Mouse (Mus musculus) stomach, postnatal 0 days (tissue): ENCODE measurements around the gene Tigd4. TPM values are rescaled to one million over a fixed set of nuclear protein-coding genes. Genes with fewer than 3 reads are reported as not detected.

Source experiments
- ATAC-seq: fragments of 200-750 bp; cut with Nextera tagmentation; 2 replicates; pipeline ENCODE4 v1.8.0; 2017; ENCODE audit not compliant: low FRiP score, low TSS enrichment
- DNase-seq: peaks from one replicate; pipeline ENCODE4 v3.0.0-alpha.2; 2016; ENCODE audit warnings: low spot score
- H3K27ac ChIP-seq: fragments of 300-500 bp; sonication (generic); replicated peaks from 2 replicates; pipeline ENCODE4 v1.5.1; 2014; ENCODE audit warnings: mild to moderate bottlenecking, control low read depth
- H3K27me3 ChIP-seq: fragments of 300-500 bp; sonication (generic); 2 replicates; pipeline ENCODE4 v1.6.1; 2014; ENCODE audit warnings: low read length; ENCODE audit not compliant: control insufficient read depth, insufficient read depth
- H3K36me3 ChIP-seq: fragments of 300-500 bp; sonication (generic); 2 replicates; pipeline ENCODE4 v1.6.1; 2014; ENCODE audit warnings: low read length, mixed read lengths; ENCODE audit not compliant: control insufficient read depth, insufficient read depth
- H3K4me1 ChIP-seq: fragments of 300-500 bp; sonication (generic); replicated peaks from 2 replicates; pipeline ENCODE4 v1.6.1; 2014; ENCODE audit warnings: antibody characterized with exemption; ENCODE audit not compliant: control insufficient read depth, insufficient read depth
- H3K4me2 ChIP-seq: fragments of 300-500 bp; sonication (generic); replicated peaks from 2 replicates; pipeline ENCODE4 v1.6.1; 2014; ENCODE audit warnings: low read depth, mild to moderate bottlenecking, control low read depth, moderate library complexity
- H3K4me3 ChIP-seq: fragments of 300-500 bp; sonication (generic); 2 replicates; pipeline ENCODE4 v1.5.1; 2014; ENCODE audit warnings: low read depth, low read length, control low read depth
- H3K9ac ChIP-seq: fragments of 300-500 bp; sonication (generic); 2 replicates; pipeline ENCODE4 v1.6.1; 2014; ENCODE audit warnings: mild to moderate bottlenecking, low read length, control low read depth, mixed read lengths
- H3K9me3 ChIP-seq: fragments of 300-500 bp; sonication (generic); 2 replicates; pipeline ENCODE4 v1.6.1; 2016; ENCODE audit warnings: low read length; ENCODE audit not compliant: control insufficient read depth
- CTCF ChIP-seq: IDR thresholded peaks from 2 replicates; pipeline ENCODE4 v1.5.1; 2016; ENCODE audit warnings: antibody characterized with exemption, low read depth, mild to moderate bottlenecking, moderate library complexity
- EP300 ChIP-seq: optimal IDR thresholded peaks from 2 replicates; pipeline ENCODE3; 2016; ENCODE audit warnings: antibody characterized with exemption
- WGBS: fragments of 180-500 bp; shearing (Covaris S2); extraction: QIAGEN DNeasy Blood & Tissue Kit; methylation state at CpG from one replicate; pipeline ENCODE4 v1.1.7; 2014; 5-methylcytosine and 5-hydroxymethylcytosine counted together
- polyA plus RNA-seq: library from polyadenylated mRNA; unstranded; fragments of >200 nt; fragmentation: Nextera tagmentation; extraction: Ambion mirVana; gene quantifications from 2 replicates; pipeline ENCODE4 v1.2.1, GENCODE M21; 2015

The Tigd4 gene
- polyA plus RNA-seq, 1 experiment from 2014 or later = 0.15 TPM

DNA sequence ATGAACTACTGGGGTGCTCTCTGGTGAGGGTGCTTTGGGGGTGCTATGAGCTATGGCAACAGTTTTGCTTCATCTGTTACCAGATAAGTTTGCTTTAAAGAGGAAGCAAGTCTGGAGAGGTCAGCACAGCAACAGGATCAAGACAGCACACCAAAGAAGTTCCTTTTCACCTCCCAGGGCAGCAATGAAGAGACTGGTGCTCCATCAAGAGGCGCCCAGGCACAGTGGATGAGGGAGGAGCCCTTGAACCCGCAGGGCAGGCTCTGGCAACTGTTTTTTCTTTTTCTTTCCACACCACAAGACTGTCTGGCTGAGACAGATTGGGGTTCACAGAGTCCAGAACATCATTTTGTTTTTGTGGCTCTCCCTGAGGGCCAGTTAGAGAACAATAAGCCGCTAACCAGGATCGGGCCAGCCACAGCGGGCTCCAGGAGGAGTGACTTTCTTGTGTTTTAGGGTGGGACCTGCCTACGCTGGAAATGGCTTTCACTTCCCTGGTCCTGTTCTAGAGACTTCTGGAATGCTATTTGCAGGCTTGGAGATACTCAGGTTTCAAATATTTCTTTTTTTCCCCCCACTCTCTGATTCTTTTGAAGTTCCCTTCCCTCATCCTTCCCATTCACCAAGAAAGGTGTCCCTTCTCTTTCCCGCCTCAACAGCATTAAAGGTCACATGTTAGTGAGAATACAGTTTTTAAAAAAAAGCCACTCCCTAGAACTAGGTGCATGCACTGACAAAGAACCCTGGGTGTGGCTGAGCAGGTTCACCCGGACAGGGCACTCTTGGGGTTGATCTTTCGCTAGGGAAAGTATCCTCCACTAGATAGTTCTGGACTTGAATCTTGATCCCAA is 52.0 kb downstream of the Tigd4 start:
- H3K4me3 ChIP-seq = no peak overlapping the region
- H3K36me3 ChIP-seq = no peaks in the 10 kb centered on the region
- no peak overlapping the region for H3K9ac ChIP-seq
- no peak overlapping the region; the same call in 1 of the 2 replicates for H3K4me2 ChIP-seq
- no peaks in the 10 kb centered on the region for H3K27me3 ChIP-seq
- 52% methylated on average over 9 of the region's 9 CpGs for WGBS
- TF ChIP-seq EP300 (no peak), CTCF (no peak)
- peak overlapping the region; percentile 85 for H3K27ac ChIP-seq
- DNase-seq = peak; percentile 36
- H3K4me1 ChIP-seq = no peaks in the 10 kb centered on the region
- H3K9me3 ChIP-seq = no peaks in the 10 kb centered on the region
- ATAC-seq = peak; percentile 67; the same call in 1 of the 2 replicates

DNA sequence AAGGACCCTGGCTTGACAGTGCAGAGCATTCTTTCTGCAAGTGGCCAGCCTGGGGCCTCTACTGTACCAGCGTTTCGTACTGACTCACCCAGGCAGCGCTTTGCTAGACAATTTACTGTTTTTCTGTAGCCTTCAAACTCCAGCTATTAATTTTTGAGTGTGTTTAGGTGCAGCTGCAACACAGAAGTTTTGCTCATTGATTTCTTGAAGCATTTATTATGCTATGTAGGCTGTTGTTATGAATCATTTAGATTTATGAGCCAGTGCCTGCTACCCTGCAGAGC is 52.6 kb downstream of the Tigd4 start:
- DNase-seq = no peak
- no peak for TF ChIP-seq CTCF
- no peak for TF ChIP-seq EP300
- Histone ChIP-seq H3K9ac (no peak overlapping the region), H3K9me3 (no peaks in the 10 kb centered on the region), H3K4me1 (no peaks in the 10 kb centered on the region), H3K4me3 (no peak overlapping the region), H3K36me3 (no peaks in the 10 kb centered on the region), H3K27me3 (no peaks in the 10 kb centered on the region), H3K4me2 (no peak overlapping the region), H3K27ac (peak overlapping the region; percentile 85)
- WGBS = 62% methylated on average over 3 of the region's 3 CpGs
- no peak; the same call in 1 of the 2 replicates for ATAC-seq

DNA sequence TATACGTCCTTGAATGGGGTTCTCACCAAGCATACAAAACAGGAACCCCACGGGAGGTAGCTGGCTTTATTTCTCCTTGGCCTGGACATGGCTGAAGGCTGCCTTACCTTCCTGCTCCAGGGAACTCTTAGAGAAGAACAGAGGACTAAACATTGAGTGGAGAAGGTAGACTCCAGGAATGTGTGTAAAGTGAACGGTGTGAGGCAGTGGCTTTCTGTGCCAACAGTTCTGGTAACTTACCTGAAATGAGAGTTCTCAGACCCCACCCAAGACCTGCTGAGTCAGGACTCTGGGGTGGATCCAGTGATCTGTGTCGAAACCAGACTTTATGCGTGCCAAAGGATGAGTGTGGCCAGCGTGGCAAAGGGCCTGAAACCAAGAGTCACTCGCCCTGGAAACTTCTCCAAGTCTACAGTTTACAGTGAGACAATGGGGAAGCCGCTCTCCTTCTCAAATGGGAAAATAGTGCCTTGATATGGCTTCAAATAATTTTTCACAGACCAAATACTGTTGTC is 53.0 kb downstream of the Tigd4 start:
- H3K27me3 ChIP-seq = no peaks in the 10 kb centered on the region
- H3K4me3 ChIP-seq = no peak overlapping the region
- 55% methylated on average over 8 of the region's 8 CpGs for WGBS

More for the DNA sequence above, 53.0 kb downstream of the Tigd4 start:
- Histone ChIP-seq H3K9me3 (no peaks in the 10 kb centered on the region), H3K4me2 (no peak overlapping the region), H3K4me1 (no peaks in the 10 kb centered on the region), H3K27ac (peak overlapping the region; percentile 85), H3K9ac (no peak overlapping the region), H3K36me3 (no peaks in the 10 kb centered on the region)
- TF ChIP-seq CTCF (no peak), EP300 (no peak)
- DNase-seq (no peak), ATAC-seq (peak; percentile 42; the same call in 1 of the 2 replicates)

Other genes starting within 250 kb of the Tigd4 start
- gene Fhdc1, start 113.1 kb upstream of the Tigd4 start, polyA plus RNA-seq = 17.8 and 19.5 TPM in 2 replicates
- 55.8 and 60.9 TPM in 2 replicates for gene Arfip1, start 10.9 kb upstream of the Tigd4 start, polyA plus RNA-seq
- gene Tmem154, start 72.6 kb downstream of the Tigd4 start, polyA plus RNA-seq = 20.9 and 24.7 TPM in 2 replicates
- 6.7 and 7.4 TPM in 2 replicates for gene Fbxw7, start 221.7 kb downstream of the Tigd4 start, polyA plus RNA-seq